Mouse (Mus musculus): Measurements from ENCODE around the gene Fam57a. TPM values are rescaled to one million over a fixed set of nuclear protein-coding genes. Genes with fewer than 3 reads are reported as not detected.

Fam57a gene
- polyA plus RNA-seq, 1 experiment from 2014 or later: 38.8 TPM

DNA sequence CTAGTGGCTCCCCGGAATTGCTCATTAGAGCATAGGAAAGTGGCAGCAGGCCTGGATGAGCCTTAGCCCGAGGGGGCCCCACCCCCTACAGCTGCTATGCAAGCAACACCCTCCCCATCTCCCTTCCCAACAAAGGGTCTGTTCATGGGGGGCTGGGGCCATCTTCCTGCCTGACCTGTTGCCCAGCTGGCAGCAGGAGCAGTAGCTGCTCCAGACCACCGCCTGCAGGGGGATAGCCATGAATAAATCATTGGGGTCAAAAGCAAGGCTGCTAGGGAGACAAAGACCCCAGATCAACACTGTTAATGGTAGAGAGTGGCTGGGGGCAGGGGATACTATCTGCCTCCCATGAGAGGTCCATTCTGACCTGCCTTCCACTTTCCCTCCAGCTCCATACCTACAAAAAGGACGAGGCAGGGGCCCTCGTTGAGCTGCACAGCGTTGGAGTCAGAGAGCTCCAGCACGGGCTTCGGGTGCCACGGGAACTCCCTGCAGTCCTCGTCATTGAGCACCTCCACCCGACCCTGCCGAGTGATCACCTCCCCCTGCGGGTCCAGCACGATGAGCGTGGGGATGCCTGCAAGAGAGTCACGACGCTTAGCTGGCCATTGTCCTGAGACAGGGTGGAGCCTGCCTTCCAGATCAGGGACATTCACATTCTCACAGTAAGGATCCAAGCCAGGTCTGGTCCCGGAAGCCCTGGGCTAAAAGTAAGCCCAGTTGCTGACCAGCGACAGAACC lies 83.3 kb downstream of the Fam57a start:
- H3K36me3 ChIP-seq (ENCODE audit: control insufficient read depth, insufficient read depth, low read length): no peaks in the 10 kb centered on the region
- H3K4me2 ChIP-seq (ENCODE audit: low read depth, low read length): no peak overlapping the region
- WGBS: 24% methylated on average over 19 of the region's 19 CpGs
- no peak overlapping the region for H3K4me3 ChIP-seq (ENCODE audit: low read length)
- ATAC-seq (ENCODE audit: low read depth): no peak
- no peak overlapping the region for H3K9ac ChIP-seq (ENCODE audit: low read length)
- no peaks in the 10 kb centered on the region for H3K4me1 ChIP-seq (replicated peaks; ENCODE audit: control insufficient read depth, insufficient read depth, low read length)
- no peak overlapping the region for H3K27ac ChIP-seq (ENCODE audit: low read length)
- no peaks in the 10 kb centered on the region for H3K27me3 ChIP-seq (ENCODE audit: control insufficient read depth, insufficient read depth, low read depth, low read length)
- H3K9me3 ChIP-seq (ENCODE audit: control insufficient read depth, low read length): no peaks in the 10 kb centered on the region

Other genes with a start within 250 kb of the Fam57a start
- 8.1 and 8.5 TPM in 2 replicates for gene Rph3al, start 241.2 kb upstream of the Fam57a start, polyA plus RNA-seq (2015; fragmentation: Nextera tagmentation; extraction: Ambion mirVana)
- gene 1700016K19Rik, start 179.8 kb upstream of the Fam57a start, polyA plus RNA-seq (2015; fragmentation: Nextera tagmentation; extraction: Ambion mirVana): 10.8 and 11.8 TPM in 2 replicates
- 41.7 and 42.8 TPM in 2 replicates for gene Rflnb, start 151.9 kb upstream of the Fam57a start, polyA plus RNA-seq (2015; fragmentation: Nextera tagmentation; extraction: Ambion mirVana)
- 36.9 and 39.0 TPM in 2 replicates for gene Vps53, start within 50 bp of the Fam57a start, polyA plus RNA-seq (2015; fragmentation: Nextera tagmentation; extraction: Ambion mirVana)
- 0.48 and 1.5 TPM in 2 replicates for gene Dbil5, start 37.9 kb downstream of the Fam57a start, polyA plus RNA-seq (2015; fragmentation: Nextera tagmentation; extraction: Ambion mirVana)
- gene Gemin4, start 38.0 kb downstream of the Fam57a start, polyA plus RNA-seq (2015; fragmentation: Nextera tagmentation; extraction: Ambion mirVana): 30.5 and 30.9 TPM in 2 replicates
- 18.6 and 22.1 TPM in 2 replicates for gene Mrm3, start 64.0 kb downstream of the Fam57a start, polyA plus RNA-seq (2015; fragmentation: Nextera tagmentation; extraction: Ambion mirVana)
- gene Glod4, start 64.1 kb downstream of the Fam57a start, polyA plus RNA-seq (2015; fragmentation: Nextera tagmentation; extraction: Ambion mirVana): 122 and 126 TPM in 2 replicates
- 18.7 and 19.4 TPM in 2 replicates for gene Nxn, start 219.5 kb downstream of the Fam57a start, polyA plus RNA-seq (2015; fragmentation: Nextera tagmentation; extraction: Ambion mirVana)
- gene Timm22, start 227.3 kb downstream of the Fam57a start, polyA plus RNA-seq (2015; fragmentation: Nextera tagmentation; extraction: Ambion mirVana): 97.3 and 98.8 TPM in 2 replicates

Data from lung, embryonic 16.5 days (tissue).